Mouse (Mus musculus) frontal cortex, postnatal 10 days (tissue): ENCODE results near the gene Tsks.

Experiments
- DNase-seq, 2 experiments: peaks; one replicate each; pipeline ENCODE4 v3.0.0; 2022; ENCODE audit warnings: low spot score in 2 of 2, mixed read lengths in 1 of 2

Tsks gene

DNA sequence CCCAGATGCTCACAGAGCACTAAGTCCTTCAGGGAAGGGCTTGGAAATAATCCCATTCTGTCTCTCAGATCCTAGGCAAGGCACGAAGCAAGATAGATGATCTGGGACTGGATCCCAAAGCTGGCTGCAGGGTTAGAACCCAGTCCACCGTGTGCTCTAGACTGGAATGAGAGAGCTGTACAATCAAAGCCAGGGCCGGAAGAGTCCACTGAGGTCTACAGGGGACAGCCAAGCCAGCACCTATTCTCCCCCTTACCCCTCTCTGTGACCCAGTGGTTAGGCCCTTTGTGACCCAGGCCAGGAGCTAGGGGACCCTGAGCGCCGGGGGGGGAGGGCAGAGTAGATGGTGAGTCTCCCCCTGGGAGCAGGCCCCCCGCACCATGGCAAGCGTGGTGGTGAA is at the start of gene Tsks:
Gene Tsks (plus strand): TSS at position 301 of the 400 bp plus-strand sequence.
- DNase-seq: no peak

DNA sequence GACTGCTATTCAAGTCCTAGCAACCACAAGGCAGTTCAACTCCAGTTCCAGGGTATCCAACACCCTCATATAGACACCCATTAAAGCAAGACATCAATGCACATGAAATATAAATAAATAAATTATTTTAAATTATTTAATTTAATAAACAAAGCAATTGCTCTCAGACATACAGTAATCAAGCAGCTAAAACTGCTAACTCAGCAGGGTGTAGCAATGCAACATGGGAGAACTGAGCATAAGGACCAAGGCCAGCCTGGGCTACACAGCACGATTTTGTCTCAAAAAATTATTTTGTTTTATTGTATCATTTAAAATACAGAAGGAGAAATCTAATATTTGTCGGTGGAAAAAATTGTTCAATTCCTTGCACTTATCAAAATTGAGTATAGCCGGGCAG is 48.8 kb upstream of the Tsks start:
- DNase-seq: no peak

DNA sequence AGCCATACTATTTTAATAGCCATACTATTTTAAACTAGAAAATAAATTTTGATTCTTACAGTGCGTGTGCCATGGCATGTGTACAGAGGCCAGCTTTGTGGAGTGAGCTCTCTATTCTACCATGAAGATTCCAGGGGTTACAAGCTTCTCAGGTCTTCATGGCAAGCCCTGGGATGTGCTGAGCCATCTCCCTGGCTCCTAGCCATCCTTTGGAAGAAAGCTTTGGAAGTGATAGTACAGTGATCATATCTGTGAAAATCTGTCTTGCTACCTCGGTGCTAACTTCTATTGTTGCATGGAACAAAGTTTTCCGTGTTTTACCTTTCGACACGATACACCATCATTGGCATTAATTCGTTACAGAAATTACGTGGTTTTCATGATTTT is 47.8 kb upstream of the Tsks start:
- no peak for DNase-seq

DNA sequence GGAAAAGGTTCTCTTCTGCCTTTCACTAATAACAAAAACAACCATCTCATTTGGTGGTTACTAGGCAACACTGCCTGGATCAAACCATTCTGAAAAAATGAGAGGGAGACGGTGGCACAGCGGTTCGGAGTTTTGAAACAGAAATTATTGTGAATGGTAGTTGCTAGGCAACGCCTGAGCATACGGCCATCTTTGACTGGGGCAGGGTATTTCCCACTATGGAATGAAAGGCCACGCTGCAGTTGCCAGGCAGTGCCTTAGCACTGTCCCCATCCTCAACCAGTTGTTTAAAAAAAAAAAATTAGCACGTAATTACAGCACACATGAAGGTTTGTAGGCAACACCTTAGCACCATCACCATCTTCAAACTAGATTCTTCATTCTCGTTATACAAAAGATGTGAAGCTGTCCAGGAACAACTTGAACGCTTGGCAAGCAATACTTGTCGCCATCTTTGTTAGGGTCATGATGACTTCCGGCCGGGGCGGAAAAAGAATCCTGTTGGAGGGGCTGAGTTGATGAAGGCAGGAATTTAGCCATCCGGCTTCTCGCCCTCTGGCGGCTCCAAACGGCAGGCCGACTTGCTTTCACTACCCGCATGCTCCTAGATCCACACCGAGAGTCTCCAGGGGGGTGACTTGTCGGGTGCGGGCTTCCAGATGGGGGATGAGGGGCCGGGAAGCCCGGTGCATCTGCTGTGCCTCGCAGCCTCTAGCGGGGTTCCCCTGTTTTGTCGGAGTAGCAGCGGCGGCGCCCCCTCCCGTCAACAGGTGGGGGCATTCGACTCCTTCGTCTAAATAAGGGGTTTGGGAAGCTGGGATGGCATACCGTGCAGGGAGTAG is 47.2 kb upstream of the Tsks start, which contains the start of gene Fuz:
Gene Fuz (plus strand): TSS at position 487 of the 842 bp plus-strand sequence.
- peak; percentile 90 to 92 for DNase-seq

DNA sequence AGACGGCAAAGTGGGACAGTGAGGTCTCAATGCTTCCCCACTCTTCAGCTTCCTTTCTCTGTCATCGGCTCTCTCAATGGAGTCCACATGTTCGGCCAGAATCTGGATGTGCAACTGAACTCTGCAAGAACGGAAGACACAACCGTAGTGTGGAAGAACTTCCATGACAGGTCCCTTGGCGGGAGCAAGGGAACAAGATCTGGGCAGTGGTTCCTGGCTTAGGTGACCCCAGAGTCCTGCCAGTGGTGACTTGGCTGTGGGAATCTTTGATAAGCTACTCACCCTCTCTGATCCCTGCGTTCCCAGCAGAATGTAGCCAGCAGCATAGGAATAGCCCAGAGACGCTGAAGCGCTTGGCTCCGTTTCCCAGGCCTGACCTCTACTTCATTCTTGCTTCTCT is 46.5 kb upstream of the Tsks start:
- no peak for DNase-seq

DNA sequence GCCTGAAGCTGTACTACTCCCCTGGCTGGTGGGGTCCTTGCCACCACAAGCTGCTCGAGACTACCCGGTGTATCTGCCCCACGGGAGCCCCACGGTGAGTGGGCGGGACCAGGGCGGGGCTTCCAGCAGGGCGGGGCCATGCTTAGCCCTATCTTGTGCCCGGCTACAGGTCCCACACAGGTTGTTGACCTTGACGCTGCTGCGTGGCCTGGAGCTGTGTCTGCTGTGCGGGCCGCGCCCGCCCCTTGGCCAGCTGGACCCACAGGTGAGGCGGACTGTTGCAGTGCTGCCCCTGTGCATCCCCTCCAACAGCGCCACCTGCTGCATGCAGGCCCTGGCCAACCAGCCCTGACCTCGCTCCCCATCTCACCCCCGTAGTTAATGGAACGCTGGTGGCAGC is 44.4 kb upstream of the Tsks start:
- DNase-seq: peak in 1 of 2 experiments; percentile 63

DNA sequence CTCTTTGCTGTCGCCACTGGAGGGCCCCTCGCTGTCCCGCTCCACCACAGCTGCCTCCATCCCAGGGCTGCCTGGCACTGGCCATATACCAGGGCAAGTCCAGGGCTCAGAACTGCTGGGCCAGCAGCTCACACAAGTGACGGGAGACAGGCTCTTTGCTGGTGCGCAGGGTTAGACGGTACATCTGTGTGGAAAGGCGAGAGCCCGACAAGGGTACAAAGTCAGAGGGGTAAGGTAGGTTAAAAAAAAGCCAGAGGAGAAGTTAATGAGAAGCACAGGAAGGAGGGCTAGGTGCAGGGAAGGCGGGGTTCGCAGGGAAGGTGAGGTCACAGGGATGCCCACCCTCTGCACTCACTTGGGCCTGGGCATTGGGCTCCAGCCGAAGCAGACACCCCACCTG is 42.4 kb upstream of the Tsks start:
- DNase-seq: no peak

DNA sequence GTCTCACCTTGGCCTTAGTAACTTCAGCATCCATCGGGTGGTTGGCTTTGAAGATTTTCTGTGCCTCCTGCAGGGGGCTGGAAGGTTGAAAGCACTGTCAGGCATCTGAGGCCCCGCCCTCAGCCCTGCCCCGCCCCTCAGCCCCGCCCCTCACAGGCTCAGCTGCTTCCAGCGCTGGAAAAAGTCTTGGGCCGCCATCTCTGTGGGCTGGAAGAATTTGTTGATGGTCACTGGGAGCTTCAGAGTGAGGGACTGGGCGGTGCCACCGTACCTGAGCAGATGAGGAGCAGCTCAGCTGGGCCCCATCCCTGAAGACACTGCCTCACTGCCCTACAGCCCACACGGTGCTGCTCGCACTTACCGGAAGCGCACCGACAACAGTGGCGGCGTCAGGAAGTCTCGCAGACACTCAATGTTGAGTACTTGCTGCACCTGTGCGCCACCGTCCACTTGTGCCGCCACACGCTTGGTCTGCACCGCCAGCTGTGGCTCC is 41.7 kb upstream of the Tsks start:
- DNase-seq: no peak

DNA sequence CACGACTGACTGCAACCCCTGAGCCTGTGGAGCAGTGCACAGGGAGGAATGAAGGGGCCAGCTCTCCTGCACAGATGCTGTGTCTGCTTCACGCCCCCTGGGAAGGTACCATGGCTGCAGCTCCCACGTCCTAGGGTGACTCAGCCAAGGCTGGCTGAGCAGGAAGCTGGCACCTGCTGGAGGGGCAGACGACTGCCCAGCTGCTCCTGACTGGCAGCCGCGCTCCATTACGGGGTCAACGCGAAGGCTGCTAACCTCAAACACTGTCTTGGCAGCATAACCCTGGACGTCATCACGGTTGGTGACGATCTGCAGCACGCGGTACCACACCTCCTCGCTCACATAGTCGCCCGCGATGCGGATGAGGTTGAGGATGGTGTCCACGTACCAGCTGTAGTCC is 37.6 kb upstream of the Tsks start:
- DNase-seq: no peak

DNA sequence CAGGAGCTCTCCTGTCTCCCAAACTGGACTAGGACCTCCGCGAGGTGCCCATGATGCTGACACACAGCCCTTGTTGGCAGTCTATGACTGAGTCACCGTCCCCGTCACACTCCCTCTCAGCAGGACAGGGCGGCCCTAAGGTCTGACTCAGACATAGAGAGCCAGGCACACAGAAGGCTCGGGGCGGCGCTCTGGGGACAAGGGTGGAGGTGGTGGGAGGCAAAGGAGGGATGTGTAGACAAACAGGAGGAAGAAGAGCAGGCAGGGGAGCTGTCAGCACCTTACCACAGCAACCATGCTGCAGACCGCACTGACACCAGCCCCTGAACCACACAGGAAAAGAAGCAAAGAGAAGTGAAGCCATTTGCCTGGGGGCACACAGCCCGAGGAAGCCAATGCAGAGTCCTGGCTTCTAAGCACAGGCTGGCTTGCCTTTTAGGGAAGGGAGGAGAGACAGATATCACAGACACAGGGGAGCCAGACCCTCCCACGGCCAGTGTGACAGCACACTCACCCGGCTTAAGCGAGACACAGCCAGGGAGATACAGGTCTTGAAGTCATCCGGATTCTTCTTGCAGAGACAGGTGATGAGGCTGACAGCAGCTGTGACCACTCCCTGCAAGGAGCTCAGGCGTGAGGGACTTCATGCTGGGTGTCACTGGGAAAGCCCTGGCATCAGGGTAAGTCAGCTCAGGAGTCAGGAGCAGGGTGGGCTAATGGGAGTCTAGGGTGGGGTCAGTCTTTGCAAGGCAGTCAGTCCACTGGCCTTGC is 34.1 kb upstream of the Tsks start:
- DNase-seq: no peak

DNA sequence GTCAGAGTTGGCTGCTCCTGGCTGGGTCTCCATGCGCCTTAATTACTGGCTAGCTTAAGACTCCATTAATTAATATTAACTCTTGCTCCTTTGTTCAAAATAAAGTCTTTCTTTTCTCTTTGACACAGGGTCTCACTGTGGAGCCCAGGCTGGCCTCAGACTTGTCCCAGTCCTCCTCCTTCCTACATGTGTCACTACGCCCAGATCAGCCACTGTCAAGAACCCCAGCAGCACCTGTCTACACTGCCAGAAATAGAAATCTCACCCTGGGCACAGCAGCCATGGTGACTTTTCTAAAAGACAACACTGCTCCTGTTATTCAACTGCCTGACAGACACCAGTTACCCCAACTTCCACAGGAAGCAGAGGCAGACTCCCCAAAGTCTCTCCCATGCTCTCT is 28.6 kb upstream of the Tsks start:
- no peak for DNase-seq

DNA sequence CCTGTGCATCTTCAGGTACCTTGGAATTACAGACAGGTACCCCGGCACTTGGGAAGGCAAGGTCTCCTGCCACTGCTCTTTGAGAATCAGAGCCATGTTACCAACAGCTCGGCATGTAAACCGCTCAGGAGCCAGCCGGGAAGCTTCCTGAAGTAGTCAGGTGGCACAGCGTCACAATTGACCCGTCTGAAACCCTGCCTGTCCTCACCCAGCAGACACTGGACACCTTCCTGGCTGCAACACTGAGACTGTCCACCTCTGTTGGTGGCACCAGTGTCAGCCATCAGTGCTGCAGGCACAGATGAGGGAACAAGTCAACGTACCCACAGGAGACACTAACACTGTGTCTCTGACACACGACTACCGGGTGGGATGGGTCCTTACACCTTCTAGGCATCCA is 27.7 kb upstream of the Tsks start:
- DNase-seq: no peak

DNA sequence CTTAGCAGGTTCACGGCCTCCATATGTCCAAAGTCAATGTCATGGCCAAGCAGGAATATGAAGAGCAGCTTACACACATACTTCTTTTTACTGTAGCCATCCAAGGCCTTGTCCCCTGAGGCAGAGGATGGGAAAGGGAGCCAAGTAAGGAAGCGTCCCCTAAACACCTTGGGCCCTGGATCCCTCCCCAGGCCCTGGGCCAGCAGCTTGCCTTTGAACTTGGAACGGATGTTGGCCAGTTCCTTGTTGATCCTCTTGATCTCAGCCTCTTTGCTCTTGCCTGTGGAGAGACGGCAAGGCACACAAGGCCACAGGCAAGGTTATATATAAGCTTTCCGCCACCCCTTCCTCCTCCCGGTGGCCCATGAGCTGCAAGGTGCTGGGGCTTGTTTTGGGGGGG is 26.8 kb upstream of the Tsks start:
- DNase-seq: no peak

DNA sequence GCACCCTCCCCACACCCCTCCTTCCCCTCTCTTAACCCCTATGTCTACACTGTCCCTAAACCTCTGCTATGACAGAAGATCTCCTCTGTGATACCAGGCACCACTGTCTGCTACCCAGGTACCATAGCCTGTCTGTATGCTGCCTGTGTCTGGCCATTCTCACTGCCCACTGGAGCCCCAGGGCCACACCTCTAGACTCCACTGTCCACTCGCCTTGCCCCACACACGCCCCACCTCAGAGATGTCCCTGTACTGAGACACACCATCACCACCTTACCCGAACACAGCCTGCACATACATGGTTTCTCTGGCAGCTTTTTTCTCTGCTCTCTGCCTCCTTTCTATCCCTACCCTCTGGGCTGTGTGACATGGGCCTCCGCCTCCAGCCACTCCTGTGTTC is 26.1 kb upstream of the Tsks start:
- DNase-seq: no peak

DNA sequence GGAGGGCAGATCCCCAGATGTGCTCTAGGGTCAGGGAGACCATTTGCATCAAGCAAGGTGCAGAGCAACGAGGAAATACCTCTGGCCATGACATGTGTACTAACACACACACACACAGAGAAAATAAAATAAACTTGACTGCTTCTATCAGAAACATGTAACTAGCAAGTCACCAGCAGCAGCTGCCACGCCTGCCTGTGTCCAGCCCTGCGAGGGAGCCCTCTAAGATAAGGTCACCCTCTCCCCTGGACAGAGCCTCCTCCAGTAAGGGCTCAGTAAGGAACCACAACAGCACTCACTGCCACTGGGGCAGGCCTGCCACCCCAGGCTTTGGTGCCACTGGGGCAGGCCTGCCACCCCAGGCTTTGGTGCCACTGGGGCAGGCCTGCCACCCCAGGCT is 24.8 kb upstream of the Tsks start:
- no peak for DNase-seq

DNA sequence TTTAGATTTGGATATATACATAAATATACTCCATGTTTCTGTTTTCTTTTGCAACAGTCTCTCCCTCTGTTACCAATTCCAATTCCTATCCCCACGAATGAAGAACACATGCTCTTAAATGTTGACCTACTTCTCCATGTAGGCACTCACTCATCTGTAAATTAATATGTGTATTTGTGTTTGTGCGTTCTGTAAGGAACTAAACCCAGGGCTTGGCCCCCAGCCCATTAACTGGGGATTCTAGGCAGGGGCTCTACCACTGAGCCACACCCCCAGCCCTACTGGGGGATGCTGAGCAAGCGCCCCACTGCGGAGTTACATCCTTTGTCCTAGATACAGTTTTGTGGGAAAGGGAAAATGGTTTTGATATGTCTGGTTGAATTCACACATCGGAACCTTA is 23.9 kb upstream of the Tsks start:
- DNase-seq: no peak

DNA sequence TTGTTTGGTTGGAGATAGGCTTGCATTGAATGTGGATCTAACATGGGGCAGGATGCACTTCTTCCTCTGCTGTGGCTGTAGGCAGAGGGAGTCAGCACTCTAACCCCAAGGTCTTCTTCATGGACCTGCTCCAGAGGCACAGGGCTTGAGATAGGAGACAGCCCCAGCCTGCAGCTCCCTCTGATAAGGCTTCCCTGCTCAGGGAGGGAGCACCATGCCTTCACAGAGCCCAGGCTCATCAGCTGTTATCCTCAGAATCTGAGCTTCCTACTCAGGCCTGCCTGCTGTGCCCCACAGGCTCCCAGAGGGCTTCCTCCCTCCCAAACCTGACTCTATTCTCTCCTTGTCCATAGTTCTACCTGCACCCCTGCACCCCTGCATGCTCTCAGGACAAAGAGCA is 20.5 kb upstream of the Tsks start:
- DNase-seq: no peak

DNA sequence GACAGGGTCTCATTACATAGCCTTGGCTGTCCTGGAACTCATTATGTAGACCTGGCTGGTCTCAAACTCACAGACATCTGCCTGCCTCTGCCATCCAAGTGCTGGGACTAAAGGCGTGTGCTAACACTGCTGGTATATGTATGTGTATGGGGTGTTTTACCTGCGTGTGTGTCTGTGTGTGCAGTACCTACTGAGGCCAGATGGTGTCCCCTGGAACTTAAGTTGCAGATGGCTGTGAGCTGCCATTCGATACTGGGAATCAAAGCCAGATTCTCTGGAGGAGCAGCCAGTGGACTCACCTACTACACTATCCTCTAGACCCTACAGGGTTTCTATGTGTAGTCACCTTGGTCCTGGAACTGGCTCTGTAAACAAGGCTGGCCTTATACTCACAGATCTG is 17.5 kb upstream of the Tsks start:
- peak in 1 of 2 experiments; percentile 27 for DNase-seq

DNA sequence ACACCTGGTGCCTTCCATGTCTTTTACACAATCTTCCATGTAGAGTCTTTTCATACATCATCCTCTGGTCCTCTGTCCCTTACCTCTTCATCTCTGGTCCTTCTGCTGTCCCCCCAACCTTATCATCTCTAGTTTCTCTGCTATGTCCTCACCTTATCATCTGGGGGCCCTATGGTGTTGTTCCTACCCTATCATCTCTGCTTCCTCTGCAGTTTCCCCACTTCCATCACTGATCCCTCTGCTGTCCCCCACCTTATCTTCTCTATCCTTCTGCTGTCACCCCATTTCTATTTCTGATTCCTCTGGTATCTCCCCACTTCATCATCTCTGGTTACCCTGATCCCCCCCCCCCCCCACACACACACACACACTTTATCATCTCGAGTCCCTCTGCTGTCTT is 14.4 kb upstream of the Tsks start:
- DNase-seq: no peak

DNA sequence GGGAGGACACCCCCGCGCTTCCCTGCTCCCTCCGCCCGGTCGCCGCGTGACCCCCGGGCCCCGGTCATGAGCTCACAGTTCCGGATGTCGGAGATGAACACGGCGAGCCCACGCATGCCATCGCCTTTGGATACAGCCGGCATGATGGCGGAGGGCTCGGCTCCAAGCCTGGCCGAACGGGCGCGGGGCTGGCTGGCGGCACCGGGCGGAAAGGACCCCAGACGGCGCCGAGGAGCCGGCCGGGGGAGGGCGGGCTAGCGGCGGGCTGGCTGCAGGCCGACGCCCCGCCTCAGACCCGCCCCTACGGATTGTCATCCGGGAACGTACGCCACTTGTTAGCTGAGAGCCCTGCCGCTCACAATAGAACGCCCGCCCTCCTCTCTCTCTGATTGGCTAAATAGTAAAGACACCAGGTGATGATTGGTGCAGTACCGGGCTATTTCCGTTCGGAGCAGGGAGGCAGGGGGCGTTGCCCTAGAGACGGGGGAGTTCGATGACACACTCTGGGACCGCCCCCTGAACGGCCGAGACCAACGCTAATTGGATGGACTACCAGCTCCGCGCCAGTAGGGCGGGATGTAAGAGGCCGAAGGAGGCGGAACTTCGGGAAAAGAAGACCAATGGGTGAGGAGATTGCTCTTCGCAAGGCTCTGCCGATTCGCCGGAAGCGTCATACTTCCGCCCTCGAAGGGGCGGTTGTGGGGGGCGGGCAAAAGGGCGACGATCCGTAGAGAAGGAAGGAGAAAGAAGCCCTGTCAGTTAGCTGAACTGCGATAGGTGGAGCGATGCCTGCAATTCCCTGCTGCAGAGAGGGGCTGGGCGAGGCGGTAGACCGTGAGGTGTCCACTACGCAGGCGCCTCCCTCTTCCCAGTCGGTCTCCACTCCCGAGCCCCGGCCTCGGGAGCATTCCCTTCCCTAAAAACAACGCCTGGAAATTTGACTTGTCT is 13.5 kb upstream of the Tsks start, which contains the start of gene Ap2a1:
Gene Ap2a1 (minus strand): TSS at position 293 of the 948 bp plus-strand sequence.
- peak; percentile 100 for DNase-seq

DNA sequence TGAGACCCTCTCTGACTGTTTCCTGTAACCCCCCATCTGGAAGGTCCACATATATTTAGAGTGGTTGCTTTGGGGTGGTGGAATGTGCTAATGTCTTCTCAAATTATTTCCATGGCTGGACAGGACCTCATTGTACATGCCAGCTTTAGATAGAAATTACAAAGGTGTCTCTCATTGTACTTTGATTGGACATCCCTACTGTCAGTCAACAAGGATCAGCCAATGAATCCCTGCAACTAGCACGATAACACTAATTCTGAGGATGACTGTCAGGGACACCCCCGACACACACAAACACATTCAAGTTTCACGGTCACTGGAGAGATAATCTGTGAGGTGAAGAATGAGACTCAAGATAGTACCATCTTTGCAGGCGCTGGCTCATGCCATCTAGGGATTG is 4.3 kb upstream of the Tsks start:
- no peak for DNase-seq

DNA sequence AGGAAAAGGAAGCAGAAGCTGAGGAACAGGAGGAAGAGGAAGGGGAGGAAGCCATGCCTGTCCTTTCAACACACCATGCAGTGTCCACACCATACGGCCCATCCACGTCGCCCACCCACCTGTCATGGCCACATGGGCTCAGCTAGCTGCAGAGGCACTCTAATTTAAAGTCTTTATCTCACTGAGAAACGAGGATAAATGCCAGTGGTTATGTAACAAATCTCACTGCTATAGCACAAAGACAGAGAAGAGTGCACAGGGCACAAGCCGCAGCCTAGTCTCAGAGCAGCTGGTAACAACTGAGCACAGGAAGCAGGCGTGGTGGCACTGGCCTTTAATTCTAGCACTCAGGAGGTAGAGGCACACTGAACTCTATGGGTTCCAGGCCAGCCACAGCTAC is 6.9 kb downstream of the Tsks start:
- DNase-seq: peak in 1 of 2 experiments; percentile 5
